Mouse (Mus musculus): ENCODE measurements around the gene Adat3.
"Not testable (repeated sequence)": the region's sequence is repeated elsewhere in the genome, so short reads cannot be mapped to it uniquely, and the experiment has no call there.

The Adat3 gene

DNA sequence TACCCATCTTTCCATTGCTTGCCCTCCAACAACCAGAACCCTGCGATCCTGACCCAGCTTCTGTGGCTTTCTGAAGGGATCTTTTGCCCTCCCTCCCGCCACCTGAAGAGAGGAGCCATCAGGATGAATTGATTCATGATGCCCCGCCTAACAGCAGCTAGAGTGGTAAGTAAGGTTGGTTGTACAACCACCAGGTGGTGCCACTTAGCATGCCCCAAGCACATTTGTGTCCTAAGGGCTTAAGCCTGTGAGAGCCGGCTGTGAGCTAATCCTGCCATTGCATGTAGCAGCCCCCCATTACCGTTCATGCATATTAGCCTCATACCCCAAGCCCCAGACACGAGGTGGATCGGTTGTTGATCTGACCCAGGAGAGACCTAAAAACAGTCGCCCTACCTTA, 23.8 kb upstream of the Adat3 start:
- peak; percentile 82 for DNase-seq

DNA sequence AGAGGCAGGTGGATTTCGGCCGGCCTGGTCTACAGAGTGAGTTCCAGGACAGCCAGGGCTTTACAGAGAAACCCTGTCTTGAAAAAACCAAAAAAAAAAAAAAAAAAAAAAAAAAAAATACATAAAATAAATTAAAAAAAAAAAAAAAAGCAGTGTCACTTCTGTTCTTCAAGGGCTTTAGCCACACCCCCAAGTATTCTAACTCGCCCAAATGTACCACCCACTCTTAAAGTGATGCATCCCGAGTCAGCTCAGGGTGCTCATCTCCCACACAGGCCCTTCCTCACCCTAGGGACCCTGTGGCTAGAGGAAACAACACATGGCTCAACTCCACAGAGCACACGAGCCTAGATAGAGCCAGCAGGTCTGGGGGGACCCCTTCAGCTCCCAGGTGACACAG, 19.6 kb upstream of the Adat3 start:
- DNase-seq, result no peak

GRCm38 (mm10) chr10:80584045-80584488, 18.6 kb upstream of the Adat3 start:
- DNase-seq, result peak; percentile 78

- peak; percentile 39 for DNase-seq
Measured at GRCm38 (mm10) chr10:80584642-80585552, 17.8 kb upstream of the Adat3 start.

- no peak for DNase-seq
Measured at GRCm38 (mm10) chr10:80585581-80585980, 17.1 kb upstream of the Adat3 start.

GRCm38 (mm10) chr10:80586407-80587304, 16.0 kb upstream of the Adat3 start:
- DNase-seq, result peak; percentile 35

- DNase-seq, result peak; percentile 77
Measured at GRCm38 (mm10) chr10:80587305-80587657, 15.4 kb upstream of the Adat3 start.

GRCm38 (mm10) chr10:80589127-80589878, 13.4 kb upstream of the Adat3 start:
- DNase-seq, result peak; percentile 40

GRCm38 (mm10) chr10:80589879-80590854, 12.5 kb upstream of the Adat3 start, which contains the start of gene Abhd17a:
Gene Abhd17a, minus strand, starts transcription at chr10:80590341.
- DNase-seq, result peak; percentile 99

- DNase-seq, result no peak
Measured at GRCm38 (mm10) chr10:80596318-80596717, 6.4 kb upstream of the Adat3 start.

DNA sequence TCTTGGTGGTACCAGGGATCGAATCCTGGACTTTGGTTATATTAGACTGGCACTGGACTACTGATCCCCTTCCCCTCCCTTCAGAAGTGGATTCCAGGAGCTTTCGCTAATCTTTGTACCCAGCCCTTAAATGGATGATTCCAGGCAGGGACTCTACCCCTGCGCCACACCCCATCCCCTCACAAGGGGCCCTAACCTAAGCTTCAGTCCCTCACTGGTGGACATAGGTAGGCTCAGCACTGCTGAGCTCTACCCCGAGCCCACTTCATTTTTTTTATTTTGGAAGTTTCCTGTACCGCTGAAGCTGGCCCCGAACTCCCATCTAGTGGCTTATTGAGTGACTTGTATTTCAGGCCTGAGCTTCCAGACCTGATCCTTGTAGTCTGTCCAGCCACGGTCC, 684 bp downstream of the Adat3 start:
- no peak for DNase-seq

DNA sequence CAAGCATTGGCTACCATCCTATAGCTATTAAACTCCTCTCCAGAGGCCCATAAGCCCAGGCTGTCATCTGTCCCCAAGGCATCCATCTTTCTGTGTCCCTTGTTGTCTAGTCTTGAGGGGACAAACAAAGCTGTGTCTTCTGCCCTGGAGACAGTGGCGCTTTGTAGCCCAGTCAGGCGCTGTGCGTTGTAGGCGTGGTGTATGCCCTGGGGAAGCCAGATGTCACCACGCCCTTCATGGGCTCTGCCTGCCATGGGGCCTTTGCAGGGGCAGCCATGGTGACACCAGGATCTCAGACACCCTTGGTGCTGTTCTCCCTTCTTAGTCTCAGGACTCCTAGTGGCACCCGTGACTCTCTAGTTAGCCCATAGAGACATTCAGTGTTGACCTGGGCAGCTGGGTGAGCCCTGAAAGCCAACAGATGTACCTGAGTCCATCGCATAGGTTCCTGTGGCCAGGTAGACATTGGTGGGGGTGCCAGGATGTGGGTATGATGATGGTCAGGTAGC, 1.4 kb downstream of the Adat3 start:
- DNase-seq, result no peak

- no peak for DNase-seq
Measured at GRCm38 (mm10) chr10:80604988-80605387, 2.3 kb downstream of the Adat3 start.

DNA sequence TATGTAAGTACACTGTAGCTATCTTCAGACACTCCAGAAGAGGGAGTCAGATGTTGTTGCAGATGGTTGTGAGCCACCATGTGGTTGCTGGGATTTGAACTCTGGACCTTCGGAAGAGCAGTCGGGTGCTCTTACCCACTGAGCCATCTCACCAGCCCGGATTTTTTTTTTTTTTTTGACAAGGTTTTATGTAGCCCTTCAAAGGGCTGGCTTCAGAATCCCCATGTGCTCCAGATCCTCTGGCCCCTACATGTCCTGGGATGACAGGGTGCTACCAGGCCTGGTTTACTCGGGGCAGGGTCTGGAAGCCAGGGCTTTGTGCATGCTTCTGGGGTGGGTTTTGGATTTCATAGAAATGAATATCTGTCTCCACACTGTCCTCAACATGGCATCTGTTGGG, 3.0 kb downstream of the Adat3 start, which contains the start of gene Gm49322:
TSS of gene Gm49322 (plus strand) at position 301 of the 400 bp plus-strand sequence.
- DNase-seq, result not testable (repeated sequence)

GRCm38 (mm10) chr10:80606306-80606705, 3.6 kb downstream of the Adat3 start:
- DNase-seq, result peak; percentile 46

DNA sequence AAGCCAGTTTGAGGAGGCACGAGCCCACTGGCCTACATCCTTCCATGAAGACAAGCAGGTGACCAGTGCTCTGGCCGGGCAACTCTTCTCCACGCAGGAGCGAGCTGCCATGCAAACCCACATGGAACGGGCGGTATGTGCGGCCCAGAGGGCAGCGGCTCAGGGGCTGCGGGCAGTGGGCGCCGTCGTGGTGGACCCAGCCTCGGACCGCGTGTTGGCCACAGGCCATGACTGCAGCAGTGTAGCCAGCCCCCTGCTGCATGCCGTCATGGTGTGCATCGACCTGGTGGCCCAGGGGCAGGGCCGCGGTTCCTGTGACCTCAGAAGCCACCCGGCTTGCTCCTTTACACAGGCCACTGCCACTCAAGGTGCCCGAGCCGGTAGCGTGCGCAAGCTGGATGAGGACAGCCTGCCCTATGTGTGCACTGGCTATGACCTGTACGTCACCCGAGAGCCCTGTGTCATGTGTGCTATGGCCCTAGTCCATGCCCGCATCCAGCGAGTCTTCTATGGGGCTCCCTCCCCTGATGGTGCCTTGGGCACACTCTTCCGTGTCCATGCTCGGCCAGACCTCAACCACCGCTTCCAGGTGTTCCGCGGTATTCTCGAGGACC, 4.2 kb downstream of the Adat3 start:
- no peak for DNase-seq

DNA sequence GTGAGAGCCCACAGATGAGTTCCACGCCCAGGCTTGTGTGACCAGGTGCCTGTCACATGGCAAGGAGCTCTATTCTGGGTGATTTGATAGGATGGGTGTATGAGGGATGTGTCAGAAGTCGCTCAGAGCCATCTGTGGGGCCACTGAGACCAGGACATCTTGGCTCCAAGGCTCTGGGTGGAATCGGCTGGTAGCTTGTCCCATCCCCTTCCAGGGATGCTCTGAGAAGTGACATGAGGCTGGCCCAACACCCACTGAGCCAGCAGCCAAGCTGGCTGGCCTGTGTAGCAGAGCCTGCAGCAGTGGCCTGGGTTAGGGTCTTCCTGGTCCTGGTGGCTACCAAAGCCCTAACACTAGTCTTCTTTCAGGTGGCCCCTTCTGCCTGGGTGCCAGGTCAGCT, 5.8 kb downstream of the Adat3 start:
- no peak for DNase-seq

GRCm38 (mm10) chr10:80609269-80609924, 6.7 kb downstream of the Adat3 start:
- DNase-seq, result no peak

GRCm38 (mm10) chr10:80610116-80610785, 7.6 kb downstream of the Adat3 start:
- no peak for DNase-seq

- peak; percentile 80 for DNase-seq
Measured at GRCm38 (mm10) chr10:80611024-80611423, 8.3 kb downstream of the Adat3 start.

All from kidney, postnatal 10 days (tissue).